Mouse (Mus musculus): ENCODE measurements around the gene Cpn2. TPM values are rescaled to one million over a fixed set of nuclear protein-coding genes. Genes with fewer than 3 reads are reported as not detected.

The Cpn2 gene
- total and polyA plus RNA-seq, 3 experiments, result 0.10 to 0.88 (median 0.11) TPM

DNA sequence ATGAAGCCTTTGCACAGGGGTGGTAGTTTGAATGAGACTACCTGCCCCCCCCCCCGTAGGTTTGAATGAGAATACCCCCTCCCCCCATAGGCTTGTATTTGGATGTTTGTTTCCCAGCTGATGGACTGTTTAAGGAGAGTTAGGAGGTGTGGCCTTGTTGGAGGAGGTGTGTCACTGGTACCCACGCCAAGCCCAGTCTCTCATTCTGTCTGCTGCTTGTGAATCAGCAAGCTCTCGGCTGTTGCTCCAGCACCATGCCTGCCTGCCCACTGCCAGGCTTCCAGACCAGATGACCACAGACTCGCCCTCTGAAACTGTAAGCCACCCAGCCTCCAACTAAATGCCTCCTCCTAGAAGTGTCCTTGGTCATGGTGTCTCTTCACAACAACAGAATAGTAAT, 4.1 kb downstream of the Cpn2 start:
- 76% methylated on average over 4 of the region's 4 CpGs for WGBS
- intact Hi-C loops (cut with DNase I), result no loop called here
- Histone ChIP-seq H3K79me2 (replicated peaks; ENCODE audit: control insufficient read depth, insufficient read depth, low read length) (no peaks in the 10 kb centered on the region), H3K27ac (no peak overlapping the region), H3K4me1 (ENCODE audit: control insufficient read depth, insufficient read depth, low read length) (no peaks in the 10 kb centered on the region), H3K36me3 (ENCODE audit: control insufficient read depth, insufficient read depth, low read length) (no peaks in the 10 kb centered on the region), H3K27me3 (ENCODE audit: control insufficient read depth, insufficient read depth, low read length) (no peaks in the 10 kb centered on the region), H3K4me3 (no peak overlapping the region), H3K9ac (ENCODE audit: low read depth, low read length) (no peak overlapping the region)
- TF ChIP-seq CTCF (IDR thresholded peaks at IDR 0.05) (no peak), POLR2A (IDR thresholded peaks at IDR 0.05; ENCODE audit: insufficient read depth, low read depth, low read length) (no peak), EP300 (IDR thresholded peaks at IDR 0.05; ENCODE audit: insufficient read depth, low read depth, low read length) (no peak)
- DNase-seq, result no peak

DNA sequence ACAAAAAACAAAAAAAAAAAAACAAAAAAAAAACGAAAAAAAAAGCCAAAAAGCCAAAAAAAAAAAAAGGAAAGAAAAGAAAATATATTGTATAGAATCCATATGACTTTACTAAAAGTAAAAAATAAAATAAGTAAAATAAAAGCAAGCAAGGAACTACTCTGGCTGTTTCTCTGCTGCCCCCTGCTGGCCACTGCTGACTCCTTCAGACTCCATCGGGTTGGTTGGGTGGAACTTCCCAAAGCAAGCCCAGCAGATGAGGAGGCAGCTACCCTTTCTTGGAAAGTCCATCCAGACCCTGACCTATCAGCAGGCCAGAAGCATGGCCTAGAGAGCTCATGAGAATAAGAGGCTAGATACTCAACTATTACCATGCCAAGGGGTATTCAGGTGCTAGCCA, 4.6 kb downstream of the Cpn2 start:
- Histone ChIP-seq H3K4me3 (no peak overlapping the region), H3K27ac (no peak overlapping the region), H3K4me1 (ENCODE audit: control insufficient read depth, insufficient read depth, low read length) (no peaks in the 10 kb centered on the region), H3K79me2 (replicated peaks; ENCODE audit: control insufficient read depth, insufficient read depth, low read length) (no peaks in the 10 kb centered on the region), H3K9ac (ENCODE audit: low read depth, low read length) (no peak overlapping the region), H3K36me3 (ENCODE audit: control insufficient read depth, insufficient read depth, low read length) (no peaks in the 10 kb centered on the region), H3K27me3 (ENCODE audit: control insufficient read depth, insufficient read depth, low read length) (no peaks in the 10 kb centered on the region)
- intact Hi-C loops (cut with DNase I), result no loop called here
- DNase-seq, result peak; percentile 56 to 74
- 0% methylated on average over 2 of the region's 2 CpGs for WGBS
- TF ChIP-seq CTCF (IDR thresholded peaks at IDR 0.05) (peak; percentile 87), EP300 (IDR thresholded peaks at IDR 0.05; ENCODE audit: insufficient read depth, low read depth, low read length) (0 out of 2 replicates have a peak, but pooled peaks have one; percentile 26), POLR2A (IDR thresholded peaks at IDR 0.05; ENCODE audit: insufficient read depth, low read depth, low read length) (no peak)

DNA sequence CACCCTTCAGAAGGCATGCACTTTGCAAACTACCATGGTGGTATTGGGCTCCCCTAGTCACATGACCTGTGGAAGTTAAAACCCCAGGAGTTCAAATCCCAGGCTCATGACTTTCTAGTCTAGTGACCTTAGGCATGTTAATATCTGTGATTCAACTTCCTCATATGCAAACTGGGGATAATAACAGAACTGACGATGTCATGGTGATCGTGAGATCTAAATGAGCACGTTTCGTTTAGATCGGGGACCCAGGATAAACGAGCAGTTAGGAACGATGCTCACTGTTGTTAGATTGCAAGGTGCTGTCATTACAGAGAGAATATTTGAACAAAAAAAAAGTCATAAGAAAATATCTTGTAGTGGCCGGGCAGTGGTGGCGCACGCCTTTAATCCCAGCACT, 5.1 kb downstream of the Cpn2 start:
- no peak for TF ChIP-seq POLR2A (IDR thresholded peaks at IDR 0.05; ENCODE audit: insufficient read depth, low read depth, low read length)
- WGBS, result 78% methylated on average over 10 of the region's 10 CpGs
- no peak for DNase-seq
- H3K27me3 ChIP-seq (ENCODE audit: control insufficient read depth, insufficient read depth, low read length), result no peaks in the 10 kb centered on the region
- H3K36me3 ChIP-seq (ENCODE audit: control insufficient read depth, insufficient read depth, low read length), result no peaks in the 10 kb centered on the region
- no peaks in the 10 kb centered on the region for H3K79me2 ChIP-seq (replicated peaks; ENCODE audit: control insufficient read depth, insufficient read depth, low read length)
- no peak overlapping the region for H3K27ac ChIP-seq
- H3K4me3 ChIP-seq, result no peak overlapping the region
- intact Hi-C loops (cut with DNase I), result no loop called here
- no peaks in the 10 kb centered on the region for H3K4me1 ChIP-seq (ENCODE audit: control insufficient read depth, insufficient read depth, low read length)
- H3K9ac ChIP-seq (ENCODE audit: low read depth, low read length), result no peak overlapping the region

DNA sequence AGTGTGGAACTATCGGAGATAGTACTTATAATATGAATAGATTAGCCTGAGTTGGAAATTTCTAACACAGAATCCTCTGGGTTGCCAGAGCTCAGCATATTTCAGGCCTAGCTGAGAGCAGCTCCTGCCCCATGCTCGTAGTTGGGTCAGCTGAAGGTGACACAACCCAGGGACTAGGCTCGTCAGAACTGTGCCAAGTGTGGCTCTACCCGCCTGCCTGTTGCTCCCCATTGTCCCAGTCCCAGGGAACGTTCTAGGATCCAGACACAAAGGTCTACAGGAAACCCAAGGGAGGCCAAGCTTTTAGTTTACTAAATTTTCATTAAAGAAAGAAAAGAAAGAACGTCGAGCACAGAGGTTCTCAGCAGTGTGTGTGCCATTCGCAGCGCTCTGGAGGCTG, 6.0 kb downstream of the Cpn2 start:
- Histone ChIP-seq H3K79me2 (replicated peaks; ENCODE audit: control insufficient read depth, insufficient read depth, low read length) (no peaks in the 10 kb centered on the region), H3K36me3 (ENCODE audit: control insufficient read depth, insufficient read depth, low read length) (no peaks in the 10 kb centered on the region), H3K27me3 (ENCODE audit: control insufficient read depth, insufficient read depth, low read length) (no peaks in the 10 kb centered on the region), H3K27ac (peak overlapping the region; percentile 34), H3K4me1 (ENCODE audit: control insufficient read depth, insufficient read depth, low read length) (no peaks in the 10 kb centered on the region), H3K9ac (ENCODE audit: low read depth, low read length) (no peak overlapping the region), H3K4me3 (no peak overlapping the region)
- 66% methylated on average over 9 of the region's 9 CpGs for WGBS
- 0 out of 2 replicates have a peak, but pooled peaks have one; percentile 36 for TF ChIP-seq EP300 (IDR thresholded peaks at IDR 0.05; ENCODE audit: insufficient read depth, low read depth, low read length)
- TF ChIP-seq CTCF (IDR thresholded peaks at IDR 0.05), result no peak
- TF ChIP-seq POLR2A (IDR thresholded peaks at IDR 0.05; ENCODE audit: insufficient read depth, low read depth, low read length), result peak; percentile 28; the same call in 1 of the 2 replicates
- intact Hi-C loops (cut with DNase I), result no loop called here
- peak in 1 of 2 experiments; percentile 30 for DNase-seq

DNA sequence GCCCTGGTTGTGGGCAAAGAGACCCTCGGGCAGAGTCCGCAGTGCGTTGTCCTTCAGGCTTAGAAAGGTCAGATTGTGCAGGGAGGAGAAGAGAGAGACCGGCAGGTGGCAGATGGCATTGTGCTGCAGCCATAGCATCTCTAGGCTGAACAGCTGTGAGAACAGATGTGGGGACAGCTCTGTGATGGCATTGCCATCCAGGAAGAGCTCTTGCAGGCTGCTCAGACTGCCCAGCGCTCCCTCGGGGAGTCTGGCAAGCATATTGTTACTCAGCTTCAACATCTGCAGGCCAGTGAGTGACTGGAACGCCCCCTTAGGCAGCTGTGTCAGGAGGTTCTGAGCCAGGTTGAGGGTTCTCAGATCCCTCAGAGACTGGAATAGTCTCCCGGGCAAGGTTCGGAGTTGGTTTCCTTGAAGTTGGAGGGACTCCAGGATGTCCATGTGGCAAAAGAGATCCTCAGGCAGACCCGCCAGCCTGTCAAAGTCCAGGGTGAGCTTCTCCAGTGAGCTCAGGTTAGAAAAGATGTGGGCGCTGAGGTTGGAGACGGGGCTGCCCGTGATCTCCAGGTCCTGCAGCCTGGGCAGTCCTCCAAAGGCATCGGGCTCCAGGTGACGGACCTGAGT, 7.2 kb downstream of the Cpn2 start:
- no peaks in the 10 kb centered on the region for H3K4me1 ChIP-seq (ENCODE audit: control insufficient read depth, insufficient read depth, low read length)
- H3K27ac ChIP-seq, result peak overlapping the region; percentile 34
- intact Hi-C loops (cut with DNase I), result no loop called here
- 66% methylated on average over 15 of the region's 15 CpGs for WGBS
- H3K9ac ChIP-seq (ENCODE audit: low read depth, low read length), result peak overlapping the region; percentile 56
- TF ChIP-seq CTCF (IDR thresholded peaks at IDR 0.05) (peak; percentile 17; the same call in 1 of the 2 replicates), POLR2A (IDR thresholded peaks at IDR 0.05; ENCODE audit: insufficient read depth, low read depth, low read length) (no peak), EP300 (IDR thresholded peaks at IDR 0.05; ENCODE audit: insufficient read depth, low read depth, low read length) (no peak)
- H3K36me3 ChIP-seq (ENCODE audit: control insufficient read depth, insufficient read depth, low read length), result no peaks in the 10 kb centered on the region
- H3K27me3 ChIP-seq (ENCODE audit: control insufficient read depth, insufficient read depth, low read length), result no peaks in the 10 kb centered on the region
- H3K79me2 ChIP-seq (replicated peaks; ENCODE audit: control insufficient read depth, insufficient read depth, low read length), result no peaks in the 10 kb centered on the region
- H3K4me3 ChIP-seq, result peak overlapping the region; percentile 18
- no peak for DNase-seq

DNA sequence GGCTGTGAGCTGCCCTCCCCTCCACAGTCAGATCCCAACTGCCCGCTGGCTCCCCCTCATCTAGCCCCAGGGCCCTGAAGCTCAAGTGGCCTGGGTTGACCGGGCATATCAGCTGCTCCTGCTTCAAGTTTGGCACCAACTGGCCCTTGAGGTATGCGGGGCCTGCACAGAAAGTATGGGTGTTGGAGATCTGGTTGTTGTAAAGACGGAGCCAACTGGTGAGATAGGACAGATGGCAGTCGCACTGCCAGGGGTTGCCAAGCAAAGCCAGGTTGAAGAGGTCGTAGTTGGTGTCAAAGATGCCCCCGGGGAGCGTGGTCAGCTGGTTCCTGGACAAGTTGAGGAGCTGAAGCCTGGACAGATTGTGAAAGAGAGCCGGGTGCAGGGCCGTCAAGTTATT, 7.9 kb downstream of the Cpn2 start:
- Histone ChIP-seq H3K27me3 (ENCODE audit: control insufficient read depth, insufficient read depth, low read length) (no peaks in the 10 kb centered on the region), H3K4me1 (ENCODE audit: control insufficient read depth, insufficient read depth, low read length) (no peaks in the 10 kb centered on the region), H3K9ac (ENCODE audit: low read depth, low read length) (peak overlapping the region; percentile 56), H3K36me3 (ENCODE audit: control insufficient read depth, insufficient read depth, low read length) (no peaks in the 10 kb centered on the region), H3K4me3 (no peak overlapping the region), H3K79me2 (replicated peaks; ENCODE audit: control insufficient read depth, insufficient read depth, low read length) (no peaks in the 10 kb centered on the region), H3K27ac (peak overlapping the region; percentile 48)
- no peak for TF ChIP-seq CTCF (IDR thresholded peaks at IDR 0.05)
- TF ChIP-seq POLR2A (IDR thresholded peaks at IDR 0.05; ENCODE audit: insufficient read depth, low read depth, low read length), result no peak
- TF ChIP-seq EP300 (IDR thresholded peaks at IDR 0.05; ENCODE audit: insufficient read depth, low read depth, low read length), result peak; percentile 61; the same call in 1 of the 2 replicates
- intact Hi-C loops (cut with DNase I), result no loop called here
- peak in 1 of 2 experiments; percentile 71 for DNase-seq
- WGBS, result 59% methylated on average over 10 of the region's 10 CpGs
